Mouse (Mus musculus) ES-E14 (cell line): ENCODE data around the gene Spty2d1. TPM values are rescaled to one million over a fixed set of nuclear protein-coding genes. Genes with fewer than 3 reads are reported as not detected.
A peak's percentile ranks its signal among the peaks of the same experiment; 100 is the strongest.

ENCODE experiments used
- DNase-seq: peaks from one replicate; pipeline ENCODE4 v3.0.0-alpha.2; 2013; ENCODE audit warnings: low read depth, low spot score
- H3K27ac ChIP-seq: 2 replicates; pipeline ENCODE4 v1.5.1; 2012; ENCODE audit warnings: low read depth, mild to moderate bottlenecking, low read length, moderate library complexity, mixed read lengths; ENCODE audit not compliant: poor library complexity, insufficient read depth, severe bottlenecking
- H3K36me3 ChIP-seq: 2 replicates; pipeline ENCODE4 v1.6.1; 2012; ENCODE audit warnings: mild to moderate bottlenecking, low read length, moderate library complexity, mixed read lengths; ENCODE audit not compliant: control insufficient read depth, poor library complexity, insufficient read depth, severe bottlenecking
- H3K4me1 ChIP-seq, 2 experiments: fragments of 150-350 bp in 1 of 2; sonication (generic) in 1 of 2; 2 replicates each; pipeline ENCODE4 v1.6.1; 2012; ENCODE audit warnings: low read length in 2 of 2, mild to moderate bottlenecking in 1 of 2, mixed read lengths in 1 of 2; ENCODE audit not compliant: control insufficient read depth in 2 of 2, insufficient read depth in 2 of 2, poor library complexity in 1 of 2
- H3K4me3 ChIP-seq, 2 experiments: fragments of 150-350 bp in 1 of 2; sonication (generic) in 1 of 2; 2 replicates each; pipeline ENCODE4 v1.5.1; 2012; ENCODE audit warnings: low read length in 2 of 2, low read depth in 1 of 2, mild to moderate bottlenecking in 1 of 2, mixed read lengths in 1 of 2; ENCODE audit not compliant: insufficient read depth in 1 of 2, poor library complexity in 1 of 2, severe bottlenecking in 1 of 2
- H3K9ac ChIP-seq: 2 replicates; pipeline ENCODE4 v1.6.1; 2012; ENCODE audit warnings: low read depth, mild to moderate bottlenecking, low read length, mixed read lengths; ENCODE audit not compliant: poor library complexity, insufficient read depth, severe bottlenecking
- H3K9me3 ChIP-seq: fragments of 150-350 bp; sonication (generic); 2 replicates; pipeline ENCODE4 v1.6.1; 2012; ENCODE audit warnings: low read depth, mild to moderate bottlenecking, low read length; ENCODE audit not compliant: control insufficient read depth, insufficient read depth
- CHD2 ChIP-seq: IDR thresholded peaks from 2 replicates; pipeline ENCODE4 v1.6.1; 2014; ENCODE audit warnings: mild to moderate bottlenecking, low read depth, low read length, inconsistent platforms
- HCFC1 ChIP-seq: IDR thresholded peaks from 2 replicates; pipeline ENCODE4 v1.6.1; 2012; ENCODE audit warnings: low read length, inconsistent platforms, borderline replicate concordance; ENCODE audit not compliant: insufficient read depth
- MAFK ChIP-seq: IDR thresholded peaks from 2 replicates; pipeline ENCODE4 v1.6.1; 2014; ENCODE audit warnings: mild to moderate bottlenecking, low read depth, low read length, inconsistent platforms; ENCODE audit not compliant: insufficient read depth
- ZC3H11A ChIP-seq: IDR thresholded peaks from 2 replicates; pipeline ENCODE4 v1.6.1; 2012; ENCODE audit warnings: low read depth, mild to moderate bottlenecking, inconsistent platforms, low read length, borderline replicate concordance
- ZNF384 ChIP-seq: IDR thresholded peaks from 2 replicates; pipeline ENCODE4 v1.6.1; 2012; ENCODE audit warnings: low read depth, low read length, inconsistent platforms
- in situ Hi-C, 2 experiments: fragments of 600-800 bp; cut with MboI; formaldehyde crosslinking; loops; one replicate each; pipeline ENCODE4 v1.15.1; 2025; ENCODE audit warnings: low sequenced_read_pairs in 2 of 2, inconsistent platforms in 1 of 2; ENCODE audit not compliant: unreplicated experiment in 2 of 2
- total RNA-seq: library from RNA; depleted of rRNA; stranded (reverse); fragments of 300-350 nt; gene quantifications from 2 replicates; pipeline ENCODE4 v1.2.3, GENCODE M21; 2012

Spty2d1 gene
- total RNA-seq, 1 experiment: 10.6 TPM

- in situ Hi-C loops: no loop called here
- Histone ChIP-seq H3K9me3 (no peaks in the 10 kb centered on the region), H3K4me3 (no peak overlapping the region), H3K4me1 (peaks cover 0 to 5% of the 10 kb centered on the region in 2 experiments; a peak in 2 of 4 replicates), H3K27ac (no peak overlapping the region), H3K36me3 (no peaks in the 10 kb centered on the region), H3K9ac (no peak overlapping the region)
- no peak for DNase-seq
- TF ChIP-seq MAFK (no peak), HCFC1 (no peak), ZC3H11A (no peak), CHD2 (no peak), ZNF384 (no peak)
Measured at GRCm38 (mm10) chr7:47025429-47025828, 17.2 kb upstream of the Spty2d1 start.

DNA sequence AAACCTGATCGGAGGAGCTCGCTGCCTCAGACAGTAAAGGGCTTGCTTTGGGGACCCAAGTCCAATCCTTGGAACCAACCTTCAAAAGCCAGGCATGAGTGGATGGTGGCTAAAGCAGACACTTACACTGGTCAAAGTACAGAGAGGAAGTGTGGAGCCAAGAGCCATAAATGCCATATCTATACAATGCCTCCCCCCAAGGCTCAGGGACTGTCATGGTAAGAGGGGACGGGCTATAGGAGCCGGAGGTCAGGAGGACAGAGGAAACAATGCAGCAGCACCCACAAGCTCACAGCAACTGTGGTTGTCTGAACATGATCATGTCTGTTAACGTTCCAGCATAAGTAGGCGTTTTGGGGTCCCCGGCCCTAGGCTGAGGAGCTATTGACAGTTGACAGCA lies 16.2 kb upstream of the Spty2d1 start:
- peaks cover 0 to 7% of the 10 kb centered on the region in 2 experiments; a peak in 2 of 4 replicates for H3K4me1 ChIP-seq
- in situ Hi-C loops: loop anchor here in 1 of 2 experiments (5.0 kb wide), 1 partner anchor 123 kb away; no protein-coding TSS in a partner anchor
- DNase-seq: no peak
- no peaks in the 10 kb centered on the region for H3K36me3 ChIP-seq
- no peak overlapping the region for H3K27ac ChIP-seq
- no peak overlapping the region for H3K9ac ChIP-seq
- no peak overlapping the region for H3K4me3 ChIP-seq
- H3K9me3 ChIP-seq: no peaks in the 10 kb centered on the region
- TF ChIP-seq CHD2 (no peak), HCFC1 (no peak), MAFK (no peak), ZC3H11A (no peak), ZNF384 (no peak)

- DNase-seq: peak; percentile 81
- H3K9ac ChIP-seq: no peak overlapping the region
- H3K9me3 ChIP-seq: no peaks in the 10 kb centered on the region
- H3K4me1 ChIP-seq: peaks cover 0 to 8% of the 10 kb centered on the region in 2 experiments; a peak in 2 of 4 replicates
- no peak for TF ChIP-seq ZNF384
- TF ChIP-seq HCFC1: no peak
- TF ChIP-seq MAFK: no peak
- no peak for TF ChIP-seq CHD2
- TF ChIP-seq ZC3H11A: peak; percentile 95
- in situ Hi-C loops: loop anchor here in 1 of 2 experiments (5.0 kb wide), 1 partner anchor 124 kb away; no protein-coding TSS in a partner anchor
- H3K36me3 ChIP-seq: no peaks in the 10 kb centered on the region
- no peak overlapping the region for H3K27ac ChIP-seq
- no peak overlapping the region for H3K4me3 ChIP-seq
Measured at GRCm38 (mm10) chr7:47023530-47023929, 15.3 kb upstream of the Spty2d1 start.

GRCm38 (mm10) chr7:47022482-47022881 lies 14.3 kb upstream of the Spty2d1 start:
- H3K4me3 ChIP-seq: no peak overlapping the region
- H3K4me1 ChIP-seq: peaks cover 0 to 8% of the 10 kb centered on the region in 2 experiments; a peak in 2 of 4 replicates
- no peak overlapping the region for H3K27ac ChIP-seq
- no peaks in the 10 kb centered on the region for H3K36me3 ChIP-seq
- in situ Hi-C loops: loop anchor here in 1 of 2 experiments (5.0 kb wide), 1 partner anchor 125 kb away; no protein-coding TSS in a partner anchor
- H3K9ac ChIP-seq: no peak overlapping the region
- no peak for TF ChIP-seq ZNF384
- no peak for TF ChIP-seq CHD2
- TF ChIP-seq MAFK: no peak
- no peak for TF ChIP-seq HCFC1
- TF ChIP-seq ZC3H11A: no peak
- no peaks in the 10 kb centered on the region for H3K9me3 ChIP-seq
- no peak for DNase-seq

GRCm38 (mm10) chr7:47020956-47021355 lies 12.7 kb upstream of the Spty2d1 start:
- Histone ChIP-seq H3K9me3 (no peaks in the 10 kb centered on the region), H3K4me1 (peaks cover 3 to 8% of the 10 kb centered on the region in 2 experiments; a peak in 3 of 4 replicates), H3K4me3 (no peak overlapping the region), H3K36me3 (no peaks in the 10 kb centered on the region), H3K9ac (no peak overlapping the region), H3K27ac (no peak overlapping the region)
- no peak for TF ChIP-seq CHD2
- no peak for TF ChIP-seq ZC3H11A
- TF ChIP-seq ZNF384: no peak
- no peak for TF ChIP-seq MAFK
- no peak for TF ChIP-seq HCFC1
- DNase-seq: no peak
- in situ Hi-C loops: loop anchor here in 1 of 2 experiments (5.0 kb wide), 1 partner anchor 126 kb away; no protein-coding TSS in a partner anchor
